In genomic region chr11:86022439-86022838, GRCm38 (mm10) we compare ENCODE assay signal across 10 mouse cellular contexts.
A peak's percentile ranks its signal among the peaks of the same experiment; 100 is the strongest.
DNase-seq lines count a peak whose midpoint lies in the region; ATAC-seq and TF ChIP-seq lines count a peak whose summit lies in the region.
"Had no signal": no experiment of that assay in that cellular context is flagged by ENCODE, and none has a peak within 500 bp of the region (broad histone marks: within the 10 kb centered on the region; RNA-seq: fewer than 3 reads in every experiment).

No protein-coding gene starts in this region.

- no peak for TF ChIP-seq EP300 in stomach, postnatal 0 days (optimal IDR thresholded peaks at IDR 0.05)

- H3K4me2 ChIP-seq in forebrain, postnatal 0 days (ENCODE audit: low read depth) = no peak overlapping the region
- H3K4me2 ChIP-seq in limb, embryonic 13.5 days (replicated peaks) = no peak overlapping the region
- no peak overlapping the region for H3K4me2 ChIP-seq in stomach, postnatal 0 days (replicated peaks; ENCODE audit: low read depth)
- H3K4me2 ChIP-seq in hindbrain, embryonic 11.5 days (replicated peaks; ENCODE audit: low read depth, low read length) = no peak overlapping the region

- DNase-seq in forebrain, postnatal 0 days = peak; percentile 38
- DNase-seq in forebrain, embryonic 10.5 days (ENCODE audit: extremely low spot score, low spot score) = no peak
- DNase-seq in urinary bladder, postnatal 14 days (ENCODE audit: low spot score) = peak; percentile 16
- no peak for DNase-seq in urinary bladder, postnatal 4 days (ENCODE audit: low spot score in 2 of 2)
- DNase-seq in stomach, postnatal 0 days (ENCODE audit: low spot score) = peak; percentile 27
- no peak for DNase-seq in spleen, postnatal 36 days (ENCODE audit: low spot score in 2 of 2)
- DNase-seq in hindbrain, embryonic 11.5 days (ENCODE audit: low spot score) = no peak
- DNase-seq: thymus, postnatal 36 days had no signal

- no peaks in the 10 kb centered on the region for H3K9me3 ChIP-seq in forebrain, postnatal 0 days (ENCODE audit: low read length)
- H3K9me3 ChIP-seq in forebrain, embryonic 10.5 days = no peaks in the 10 kb centered on the region
- H3K9me3 ChIP-seq in limb, embryonic 13.5 days = no peaks in the 10 kb centered on the region
- no peaks in the 10 kb centered on the region for H3K9me3 ChIP-seq in stomach, postnatal 0 days (ENCODE audit: control insufficient read depth, low read length)
- H3K9me3 ChIP-seq in hindbrain, embryonic 11.5 days (ENCODE audit: control insufficient read depth, low read length) = no peaks in the 10 kb centered on the region

- no peak overlapping the region for H3K4me3 ChIP-seq in forebrain, postnatal 0 days (ENCODE audit: low read depth, low read length)
- no peak overlapping the region for H3K4me3 ChIP-seq in forebrain, embryonic 10.5 days
- H3K4me3 ChIP-seq in limb, embryonic 13.5 days = no peak overlapping the region
- H3K4me3 ChIP-seq in stomach, postnatal 0 days (ENCODE audit: low read depth, low read length) = no peak overlapping the region
- no peak overlapping the region for H3K4me3 ChIP-seq in hindbrain, embryonic 11.5 days (ENCODE audit: low read depth, low read length)

- TF ChIP-seq CTCF in forebrain, postnatal 0 days (IDR thresholded peaks at IDR 0.05; ENCODE audit: low read depth) = no peak
- TF ChIP-seq CTCF in stomach, postnatal 0 days (IDR thresholded peaks at IDR 0.05; ENCODE audit: low read depth) = no peak

- ATAC-seq in forebrain, postnatal 0 days = peak; percentile 45
- ATAC-seq in limb, embryonic 13.5 days (ENCODE audit: low FRiP score, low read depth) = peak; percentile 82
- peak; percentile 75; the same call in 1 of the 2 replicates for ATAC-seq in stomach, postnatal 0 days (ENCODE audit: low FRiP score, low TSS enrichment)
- no peak for ATAC-seq in hindbrain, embryonic 11.5 days (ENCODE audit: low FRiP score)

- no peak overlapping the region for H3K9ac ChIP-seq in forebrain, postnatal 0 days
- H3K9ac ChIP-seq in limb, embryonic 13.5 days = no peak overlapping the region
- no peak overlapping the region for H3K9ac ChIP-seq in stomach, postnatal 0 days (ENCODE audit: low read length)
- no peak overlapping the region for H3K9ac ChIP-seq in hindbrain, embryonic 11.5 days (ENCODE audit: low read depth, low read length)

- 35% methylated on average over 4 of the region's 4 CpGs for WGBS in forebrain, postnatal 0 days
- WGBS in forebrain, embryonic 10.5 days = 84% methylated on average over 4 of the region's 4 CpGs
- WGBS in limb, embryonic 13.5 days = 37% methylated on average over 4 of the region's 4 CpGs
- 24% methylated on average over 4 of the region's 4 CpGs for WGBS in stomach, postnatal 0 days
- WGBS in hindbrain, embryonic 11.5 days = 82% methylated on average over 4 of the region's 4 CpGs

- H3K27ac ChIP-seq in forebrain, postnatal 0 days (ENCODE audit: low read depth, low read length) = no peak overlapping the region
- H3K27ac ChIP-seq in forebrain, embryonic 10.5 days = no peak overlapping the region
- H3K27ac ChIP-seq in limb, embryonic 13.5 days = peak overlapping the region; percentile 67; the same call in 1 of the 2 replicates
- H3K27ac ChIP-seq in stomach, postnatal 0 days (replicated peaks) = no peak overlapping the region; the same call in 1 of the 2 replicates
- no peak overlapping the region for H3K27ac ChIP-seq in hindbrain, embryonic 11.5 days (ENCODE audit: low read depth, low read length)

- no peaks in the 10 kb centered on the region for H3K4me1 ChIP-seq in forebrain, postnatal 0 days (ENCODE audit: insufficient read depth)
- peaks cover 14% of the 10 kb centered on the region for H3K4me1 ChIP-seq in forebrain, embryonic 10.5 days
- H3K4me1 ChIP-seq in limb, embryonic 13.5 days = peaks cover 46% of the 10 kb centered on the region
- no peaks in the 10 kb centered on the region for H3K4me1 ChIP-seq in stomach, postnatal 0 days (replicated peaks; ENCODE audit: control insufficient read depth, insufficient read depth)
- H3K4me1 ChIP-seq in hindbrain, embryonic 11.5 days (replicated peaks; ENCODE audit: control insufficient read depth, insufficient read depth, low read length) = no peaks in the 10 kb centered on the region

- no peaks in the 10 kb centered on the region for H3K27me3 ChIP-seq in forebrain, postnatal 0 days (ENCODE audit: insufficient read depth, low read length)
- H3K27me3 ChIP-seq in forebrain, embryonic 10.5 days (ENCODE audit: poor library complexity, severe bottlenecking) = no peaks in the 10 kb centered on the region; the same call in 1 of the 2 replicates
- no peaks in the 10 kb centered on the region for H3K27me3 ChIP-seq in limb, embryonic 13.5 days
- H3K27me3 ChIP-seq in stomach, postnatal 0 days (ENCODE audit: control insufficient read depth, insufficient read depth, low read length) = no peaks in the 10 kb centered on the region
- no peaks in the 10 kb centered on the region for H3K27me3 ChIP-seq in hindbrain, embryonic 11.5 days (ENCODE audit: control insufficient read depth, insufficient read depth, low read length)
- H3K27me3 ChIP-seq: CH12.LX had no signal

- no peaks in the 10 kb centered on the region for H3K36me3 ChIP-seq in forebrain, postnatal 0 days (ENCODE audit: insufficient read depth)
- no peaks in the 10 kb centered on the region for H3K36me3 ChIP-seq in forebrain, embryonic 10.5 days (replicated peaks)
- H3K36me3 ChIP-seq in limb, embryonic 13.5 days = no peaks in the 10 kb centered on the region
- H3K36me3 ChIP-seq in stomach, postnatal 0 days (ENCODE audit: control insufficient read depth, insufficient read depth, low read length) = no peaks in the 10 kb centered on the region
- no peaks in the 10 kb centered on the region for H3K36me3 ChIP-seq in hindbrain, embryonic 11.5 days (ENCODE audit: control insufficient read depth, insufficient read depth, low read length)

Comparison
In these comparisons a context has a peak if more than half of its experiments do, and no peak if none do; other contexts are left out.
1. DNase-seq: peak in forebrain, postnatal 0 days (single experiment), urinary bladder, postnatal 14 days (single experiment) and stomach, postnatal 0 days (single experiment); none in forebrain, embryonic 10.5 days (single experiment), urinary bladder, postnatal 4 days (0 of 2), spleen, postnatal 36 days (0 of 2) and hindbrain, embryonic 11.5 days (single experiment).